Mouse (Mus musculus): Measurements from ENCODE around the gene Zfp710.
"Not testable (repeated sequence)": the region's sequence is repeated elsewhere in the genome, so short reads cannot be mapped to it uniquely, and the experiment has no call there.

Gene Zfp710

DNA sequence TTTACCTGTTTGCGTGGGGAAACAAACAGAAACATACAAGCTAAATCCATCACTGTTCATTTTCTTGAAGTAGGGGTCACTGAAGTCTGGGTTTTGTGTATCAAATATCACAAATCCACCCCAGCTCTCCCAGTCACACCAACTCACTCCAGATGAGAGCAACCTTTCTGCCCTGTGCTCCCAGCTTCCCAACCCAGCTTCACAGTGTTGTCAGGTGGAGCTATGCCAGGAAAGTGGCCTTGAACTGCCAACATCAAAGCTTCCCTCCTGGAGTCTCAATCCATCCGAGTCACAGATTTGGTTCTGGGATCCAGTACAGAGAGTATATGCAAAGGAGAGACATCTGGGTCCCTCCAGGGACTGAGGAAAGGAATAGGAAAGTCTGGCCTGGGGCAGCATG lies 91.5 kb downstream of the Zfp710 start:
- no peak for DNase-seq

DNA sequence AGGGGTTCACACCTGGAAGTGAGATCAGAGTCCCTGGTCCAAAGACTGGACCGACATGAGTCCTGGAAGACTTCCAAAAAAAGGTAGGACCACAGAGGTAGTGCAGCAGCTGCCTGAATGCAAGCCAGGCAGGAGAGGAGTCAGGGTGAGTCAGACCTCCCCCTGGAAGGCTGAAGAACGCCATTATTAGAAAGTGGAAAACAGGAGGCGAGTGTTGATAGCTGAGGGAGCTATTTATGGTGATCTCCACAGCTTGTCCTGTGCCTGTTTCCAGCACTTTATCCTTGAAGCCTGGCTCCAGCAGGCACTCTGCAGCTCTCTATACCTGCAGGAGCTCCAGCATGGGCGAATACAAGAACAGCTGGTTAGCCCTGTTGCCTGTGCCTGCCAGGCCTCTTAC lies 94.6 kb downstream of the Zfp710 start:
- DNase-seq, result no peak

DNA sequence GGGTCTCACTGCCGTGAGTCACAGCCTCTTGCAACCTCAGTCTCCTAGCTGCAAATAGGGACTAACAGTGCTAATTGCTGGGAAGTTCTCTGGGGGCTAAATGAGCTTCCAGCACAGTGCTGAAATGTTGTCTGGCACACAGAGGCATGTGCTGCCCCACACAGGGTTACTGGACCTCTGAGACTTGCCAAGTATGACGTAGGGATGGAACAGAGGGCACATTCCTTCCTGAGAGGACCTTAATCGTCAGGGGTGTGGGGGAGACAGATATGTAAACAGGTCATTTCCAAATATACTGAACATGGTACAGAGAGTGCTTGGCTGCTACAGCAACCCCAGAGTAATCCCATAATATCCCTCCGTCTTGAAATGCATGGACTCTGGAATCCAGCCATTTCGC lies 96.5 kb downstream of the Zfp710 start:
- no peak for DNase-seq

DNA sequence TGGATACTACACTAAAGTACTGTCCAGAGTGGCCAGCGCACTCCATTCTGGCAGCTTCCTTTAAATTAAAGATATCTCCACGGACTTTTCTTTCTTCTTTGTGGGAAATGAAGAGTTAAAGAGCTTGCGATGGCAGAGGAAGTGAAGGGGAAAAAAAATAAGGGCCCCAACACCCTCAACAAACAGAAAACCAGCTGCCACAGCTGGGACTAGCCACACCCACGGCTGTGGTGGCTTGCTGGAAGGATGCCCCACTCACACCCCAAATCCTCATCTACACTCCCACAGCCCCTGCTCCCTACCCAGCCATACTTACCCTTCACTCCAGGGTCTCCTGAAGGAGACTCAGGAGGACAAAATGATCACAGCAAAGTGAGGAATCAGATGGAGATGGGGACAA lies 98.5 kb downstream of the Zfp710 start:
- DNase-seq, result no peak

DNA sequence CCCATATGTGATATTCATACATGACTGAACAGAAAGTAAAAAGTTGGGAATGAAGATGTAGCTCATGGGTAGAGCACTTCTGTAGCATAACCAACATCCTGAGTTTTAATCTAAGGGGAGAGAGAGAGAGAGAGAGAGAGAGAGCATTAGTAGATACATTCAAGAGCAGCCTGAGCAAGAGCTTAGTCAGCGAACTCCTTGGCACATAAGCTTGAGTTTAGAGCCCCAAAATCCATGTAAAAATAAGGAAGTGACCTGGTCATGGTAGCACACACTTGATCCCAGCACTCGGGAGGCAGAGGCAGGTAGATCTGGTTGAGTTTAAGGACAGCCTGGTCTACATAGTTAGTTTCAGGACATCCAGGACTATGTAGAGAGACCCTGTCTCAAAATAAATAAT lies 99.1 kb downstream of the Zfp710 start:
- no peak for DNase-seq

DNA sequence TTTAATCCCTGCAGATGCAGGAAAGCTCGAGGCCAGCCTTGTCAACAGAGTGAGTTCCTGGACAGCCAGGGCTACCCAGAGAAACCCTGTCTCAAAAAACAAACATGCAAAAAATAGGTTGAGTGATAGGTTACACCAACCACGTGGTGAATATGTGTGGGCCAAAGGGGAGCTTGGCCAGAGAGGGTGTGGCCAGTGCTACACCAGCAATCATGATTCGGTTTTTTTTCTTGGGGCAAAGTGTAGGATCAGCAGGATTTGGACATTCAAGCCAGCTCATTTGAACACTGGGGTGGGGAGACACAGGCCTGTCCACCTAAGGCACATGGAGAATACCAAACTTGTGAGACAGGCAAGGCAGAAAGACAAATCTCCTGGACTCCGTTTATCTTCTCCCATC lies 104.7 kb downstream of the Zfp710 start:
- DNase-seq, result no peak

DNA sequence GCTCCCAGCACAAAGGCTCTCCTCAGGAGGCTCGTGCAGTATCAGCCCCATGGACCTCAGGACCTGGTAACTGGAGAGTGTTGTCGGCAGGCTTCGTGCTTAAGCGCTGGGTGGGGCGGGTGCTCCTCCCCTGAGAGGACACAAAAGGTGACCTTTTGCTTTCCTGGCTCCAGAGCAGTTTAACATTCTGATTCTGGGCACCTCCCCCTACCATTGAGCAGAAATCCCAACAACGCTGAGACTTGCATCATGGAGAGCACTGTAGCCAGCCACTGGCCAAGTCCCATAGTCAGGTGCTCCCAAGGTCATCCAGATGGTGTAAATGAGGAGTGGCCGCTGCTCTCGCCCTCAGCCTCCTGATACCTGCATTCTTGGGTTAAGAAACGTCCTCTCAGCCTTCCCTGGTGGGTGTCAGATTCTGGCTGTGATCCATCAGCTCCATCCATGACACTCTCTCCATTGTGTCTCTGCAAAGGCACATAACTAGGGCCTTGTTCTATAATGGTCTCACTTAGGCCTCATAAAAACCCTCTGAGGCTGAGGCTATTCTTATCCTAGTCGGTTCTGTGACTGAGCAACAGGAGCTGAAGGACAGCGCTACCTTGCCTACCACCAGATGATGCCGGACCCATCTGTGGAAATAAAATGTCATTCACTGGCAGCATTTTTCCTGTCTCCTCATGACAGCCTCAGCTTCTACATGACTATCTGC lies 105.9 kb downstream of the Zfp710 start:
- DNase-seq, result no peak

DNA sequence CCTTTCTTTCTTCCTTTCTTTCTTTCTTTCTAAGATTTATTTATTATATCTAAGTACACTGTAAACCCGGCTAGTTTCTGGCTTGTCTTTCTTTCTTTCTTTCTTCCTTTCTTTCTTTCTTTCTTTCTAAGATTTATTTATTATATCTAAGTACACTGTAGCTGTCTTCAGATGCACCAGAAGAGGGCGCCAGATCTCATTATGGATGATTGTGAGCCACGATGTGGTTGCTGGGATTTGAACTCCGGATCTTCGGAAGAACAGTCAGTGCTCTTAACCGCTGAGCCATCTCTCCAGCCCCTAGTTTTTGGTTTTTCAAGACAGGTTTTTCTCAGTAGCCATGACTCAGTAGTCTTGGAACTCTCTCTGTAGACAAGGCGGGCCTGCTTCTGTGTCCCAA lies 106.7 kb downstream of the Zfp710 start:
- DNase-seq, result not testable (repeated sequence)

DNA sequence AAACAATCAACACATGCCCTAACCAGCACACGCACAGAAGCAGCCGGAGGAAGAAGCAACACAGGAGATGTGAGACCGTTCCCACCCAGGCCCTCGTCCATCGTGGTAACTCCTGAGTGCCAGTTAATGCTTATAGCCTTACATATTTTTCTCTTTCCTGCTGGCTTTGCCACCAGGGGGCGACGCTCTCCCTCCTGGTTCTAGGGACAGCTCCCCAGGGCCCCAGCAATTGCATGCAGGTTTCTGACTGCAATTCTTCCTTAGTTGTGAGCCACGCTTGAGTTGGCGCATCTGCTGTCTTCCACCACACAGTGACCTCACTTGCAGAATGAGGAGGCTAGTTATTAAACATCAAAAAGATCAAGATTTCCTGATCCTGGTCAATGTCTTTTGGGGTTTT lies 107.9 kb downstream of the Zfp710 start:
- DNase-seq, result no peak

DNA sequence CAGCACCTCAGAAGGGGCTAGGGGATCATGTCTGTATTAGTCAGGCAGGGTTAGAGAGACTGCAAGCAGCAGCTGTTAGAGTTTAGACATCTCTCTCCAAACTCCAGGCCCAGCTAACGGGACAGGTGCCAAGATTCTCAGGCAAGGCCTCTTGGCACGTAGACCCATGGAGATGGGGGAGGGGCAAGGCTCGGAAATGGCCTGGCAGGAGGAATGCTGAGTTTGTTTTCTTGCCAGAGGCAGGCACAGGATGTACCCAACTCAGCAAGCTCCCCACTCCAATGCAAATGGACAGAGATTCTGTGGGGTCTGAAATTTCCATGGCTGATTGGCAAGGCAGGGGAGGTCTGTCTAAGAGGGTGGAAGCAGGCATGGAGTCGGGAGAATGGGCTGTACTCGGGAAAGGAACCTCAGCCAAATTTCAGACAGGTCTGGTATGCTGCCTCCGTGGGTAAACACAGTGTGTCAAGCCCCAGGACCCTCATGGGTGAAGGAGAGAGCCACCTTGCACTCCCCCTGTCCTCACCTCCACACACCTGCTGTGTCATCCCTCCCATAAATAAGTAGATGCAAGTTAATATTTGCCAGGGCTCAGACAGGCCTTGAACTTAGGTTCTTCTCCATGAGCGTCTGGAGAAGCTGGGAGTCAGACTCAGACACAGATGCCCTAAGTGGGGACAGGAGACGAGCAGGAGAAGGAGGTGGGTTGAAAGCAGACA lies 110.0 kb downstream of the Zfp710 start:
- peak; percentile 48 for DNase-seq

DNA sequence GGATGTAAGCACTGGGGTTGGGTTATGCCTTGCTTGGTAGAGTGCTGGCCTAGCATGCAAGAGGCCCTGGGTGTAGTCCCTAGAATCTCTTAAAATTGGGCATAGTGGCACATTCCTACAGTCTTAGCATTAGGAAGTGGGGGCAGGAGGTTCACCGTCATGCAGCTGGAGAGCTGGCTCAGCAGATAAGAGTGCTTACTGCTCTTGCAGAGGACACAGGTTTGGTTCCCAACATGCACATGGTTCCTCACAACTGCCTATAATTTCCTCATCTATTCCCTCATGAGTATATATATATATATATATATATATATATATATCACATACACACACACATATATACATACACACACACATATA lies 110.5 kb downstream of the Zfp710 start:
- DNase-seq, result no peak

DNA sequence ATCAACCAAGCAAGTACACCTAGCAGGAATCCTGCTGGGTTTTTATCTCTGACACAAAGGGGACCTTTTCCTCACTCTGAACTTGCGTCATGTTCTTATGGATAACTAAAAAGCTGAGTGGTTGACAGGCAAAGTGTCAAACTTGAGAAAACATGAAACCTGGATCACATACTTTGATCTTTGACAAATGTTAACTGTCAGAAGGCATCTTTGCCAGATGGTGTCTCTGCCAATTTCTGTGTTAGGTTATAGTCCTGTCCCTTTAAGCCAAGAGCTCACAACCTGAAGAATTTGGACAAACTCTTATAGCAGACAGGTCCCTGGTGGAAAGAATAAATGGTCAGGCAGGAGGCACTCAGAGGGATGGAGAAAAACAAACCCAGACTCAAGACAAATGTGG lies 113.8 kb downstream of the Zfp710 start:
- DNase-seq, result no peak

DNA sequence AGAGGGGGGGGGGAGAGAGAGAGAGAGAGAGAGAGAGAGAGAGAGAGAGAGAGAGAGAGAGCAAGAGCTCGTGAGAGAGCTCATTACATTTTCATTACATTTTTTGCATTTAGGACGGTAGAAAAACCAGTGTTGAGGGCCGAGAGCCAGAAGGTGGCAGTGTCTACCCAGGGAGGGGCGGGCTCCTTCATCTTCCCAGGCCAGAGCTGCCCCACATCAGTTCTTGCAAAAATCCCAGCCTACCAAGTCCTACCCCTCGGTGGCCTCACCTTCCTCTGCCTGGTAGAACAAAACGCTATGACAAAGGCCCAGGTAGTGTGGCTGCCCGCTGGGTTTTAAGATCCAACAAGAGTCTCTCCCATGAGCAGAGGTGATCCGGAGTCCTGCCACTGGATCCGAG lies 116.2 kb downstream of the Zfp710 start:
- peak; percentile 57 for DNase-seq

Data from cerebellum, adult 9-11 months (tissue).